Mouse (Mus musculus) urinary bladder, postnatal 36 days (tissue): ENCODE measurements around the gene Ehd4.

Experiments used
- DNase-seq, 2 experiments: peaks; one replicate each; pipeline ENCODE4 v3.0.0; 2022; ENCODE audit warnings: low spot score in 2 of 2, mixed read lengths in 1 of 2

Gene Ehd4

GRCm38 (mm10) chr2:120074096-120074495 lies 80.3 kb downstream of the Ehd4 start:
- DNase-seq, result no peak

GRCm38 (mm10) chr2:120069466-120069990 lies 84.9 kb downstream of the Ehd4 start:
- no peak for DNase-seq

GRCm38 (mm10) chr2:120068555-120069465 lies 85.6 kb downstream of the Ehd4 start:
- peak in 1 of 2 experiments; percentile 30 for DNase-seq

- DNase-seq, result peak in 1 of 2 experiments; percentile 31
Observed at GRCm38 (mm10) chr2:120066224-120066623, 88.2 kb downstream of the Ehd4 start.

- DNase-seq, result no peak
Observed at GRCm38 (mm10) chr2:120065243-120065642, 89.2 kb downstream of the Ehd4 start.

- no peak for DNase-seq
Observed at GRCm38 (mm10) chr2:120064639-120065038, 89.8 kb downstream of the Ehd4 start.

- DNase-seq, result no peak
Observed at GRCm38 (mm10) chr2:120062248-120062647, 92.2 kb downstream of the Ehd4 start.

GRCm38 (mm10) chr2:120060651-120061050 lies 93.8 kb downstream of the Ehd4 start:
- DNase-seq, result peak in 1 of 2 experiments; percentile 45

- DNase-seq, result peak; percentile 53 to 73
Observed at GRCm38 (mm10) chr2:120060190-120060589, 94.2 kb downstream of the Ehd4 start.

- DNase-seq, result no peak
Observed at GRCm38 (mm10) chr2:120059466-120059865, 94.9 kb downstream of the Ehd4 start.

- peak in 1 of 2 experiments; percentile 21 for DNase-seq
Observed at GRCm38 (mm10) chr2:120058818-120059217, 95.6 kb downstream of the Ehd4 start.

GRCm38 (mm10) chr2:120055923-120056322 lies 98.5 kb downstream of the Ehd4 start:
- DNase-seq, result no peak

GRCm38 (mm10) chr2:120054771-120055552 lies 99.4 kb downstream of the Ehd4 start:
- peak in 1 of 2 experiments; percentile 38 for DNase-seq

- DNase-seq, result no peak
Observed at GRCm38 (mm10) chr2:120051405-120051804, 103.0 kb downstream of the Ehd4 start.

- peak; percentile 46 to 70 for DNase-seq
Observed at GRCm38 (mm10) chr2:120049632-120050274, 104.7 kb downstream of the Ehd4 start.

GRCm38 (mm10) chr2:120048173-120048572 lies 106.2 kb downstream of the Ehd4 start:
- DNase-seq, result no peak

GRCm38 (mm10) chr2:120046486-120047310 lies 107.7 kb downstream of the Ehd4 start:
- DNase-seq, result no peak

- DNase-seq, result no peak
Observed at GRCm38 (mm10) chr2:120044676-120045075, 109.7 kb downstream of the Ehd4 start.

- peak in 1 of 2 experiments; percentile 26 for DNase-seq
Observed at GRCm38 (mm10) chr2:120044101-120044603, 110.3 kb downstream of the Ehd4 start.

- no peak for DNase-seq
Observed at GRCm38 (mm10) chr2:120040991-120041390, 113.4 kb downstream of the Ehd4 start.
